Mouse (Mus musculus): ENCODE measurements around the gene Serpine1. TPM values are rescaled to one million over a fixed set of nuclear protein-coding genes. Genes with fewer than 3 reads are reported as not detected.

Serpine1 gene
- polyA plus RNA-seq, 2 experiments from 2014 or later = 0.20 TPM; not detected in 1

GRCm38 (mm10) chr5:137095135-137095534, 23.1 kb upstream of the Serpine1 start:
- peak; percentile 39 for ATAC-seq

- ATAC-seq = no peak
Measured at GRCm38 (mm10) chr5:137093720-137094119, 21.7 kb upstream of the Serpine1 start.

- ATAC-seq = no peak
Measured at GRCm38 (mm10) chr5:137091560-137091959, 19.5 kb upstream of the Serpine1 start.

DNA sequence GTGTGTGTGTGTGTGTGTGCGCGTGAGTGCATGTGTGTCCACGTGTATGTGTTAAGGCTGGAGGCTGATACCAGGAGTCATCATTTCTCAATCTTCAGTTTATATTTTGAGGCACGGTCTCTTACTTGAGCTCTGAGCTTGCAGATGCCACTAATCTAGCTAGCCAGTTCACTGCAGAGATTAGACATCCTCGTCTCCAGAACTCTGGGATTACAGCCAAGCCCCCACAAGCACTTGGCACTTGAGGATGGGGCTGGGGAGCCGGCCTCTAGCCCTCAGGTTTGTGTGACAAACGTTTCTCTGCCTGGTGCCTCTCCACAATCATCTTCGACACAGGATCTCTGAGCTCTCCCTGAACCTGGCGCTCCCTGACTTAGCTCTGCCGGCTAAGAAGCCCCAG, 18.8 kb upstream of the Serpine1 start:
- no peak for ATAC-seq

- ATAC-seq = no peak
Measured at GRCm38 (mm10) chr5:137087410-137087809, 15.3 kb upstream of the Serpine1 start.

- no peak for ATAC-seq
Measured at GRCm38 (mm10) chr5:137085731-137086130, 13.7 kb upstream of the Serpine1 start.

DNA sequence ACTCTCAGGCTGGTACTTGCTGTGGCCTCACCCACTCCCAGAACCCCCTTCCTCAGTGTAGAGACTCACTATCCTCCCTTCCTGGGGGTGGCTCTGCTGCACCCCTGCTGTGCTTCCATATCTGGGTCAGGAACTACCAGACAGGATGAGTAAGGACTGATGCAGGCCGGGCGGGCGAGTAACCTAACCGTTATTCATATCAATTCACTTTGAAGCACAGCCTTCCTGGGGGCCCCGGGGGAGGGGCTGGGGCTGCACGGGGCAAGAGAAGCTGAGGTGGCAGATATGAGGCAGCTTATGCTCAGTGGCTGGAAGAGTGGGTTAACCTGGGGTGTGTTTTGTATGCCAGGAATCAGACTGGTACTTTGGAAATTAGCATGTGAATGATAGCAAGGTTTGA, 13.0 kb upstream of the Serpine1 start:
- ATAC-seq = no peak

- no peak for ATAC-seq
Measured at GRCm38 (mm10) chr5:137083051-137083450, 11.0 kb upstream of the Serpine1 start.

GRCm38 (mm10) chr5:137079849-137080248, 7.8 kb upstream of the Serpine1 start:
- no peak for ATAC-seq

GRCm38 (mm10) chr5:137078616-137079015, 6.5 kb upstream of the Serpine1 start:
- ATAC-seq = no peak

DNA sequence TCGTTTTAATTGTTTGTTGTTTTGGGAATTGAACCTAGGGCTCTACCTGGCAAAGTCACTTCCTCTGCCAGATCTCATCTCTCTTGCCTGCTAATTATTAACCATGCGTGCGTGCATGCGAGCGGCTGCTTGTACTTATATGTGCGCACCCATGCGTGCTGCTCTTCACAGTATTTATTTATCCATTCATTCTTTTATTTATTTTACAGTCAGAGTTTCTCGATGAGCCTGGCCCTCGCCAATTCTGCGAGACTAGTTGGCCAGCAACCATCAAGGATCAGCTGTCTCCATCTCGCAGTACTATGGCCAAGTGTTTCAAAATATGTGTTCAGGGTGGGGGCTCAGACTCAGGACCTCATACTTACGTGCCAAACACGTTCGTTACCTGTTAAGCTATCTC, 6.0 kb upstream of the Serpine1 start:
- ATAC-seq = no peak

DNA sequence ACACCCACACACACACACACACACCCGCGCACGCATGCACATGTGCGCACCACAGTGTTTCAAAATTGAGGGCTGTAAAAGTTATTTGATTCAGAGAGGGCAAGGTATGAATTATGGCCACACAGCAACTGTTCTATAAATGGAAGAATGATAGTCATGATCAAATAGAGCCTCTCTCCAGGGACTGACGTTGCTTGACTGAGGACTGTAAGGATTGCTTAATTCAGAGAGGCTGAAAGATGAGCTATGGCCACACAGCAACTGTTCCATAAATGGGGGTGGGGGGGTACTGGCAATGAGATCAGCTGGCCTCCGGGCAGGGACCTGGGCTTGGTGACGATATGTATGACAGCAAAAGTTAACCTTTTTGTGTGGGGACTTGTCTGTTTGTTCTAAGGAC, 5.1 kb upstream of the Serpine1 start:
- no peak for ATAC-seq

- no peak for ATAC-seq
Measured at GRCm38 (mm10) chr5:137076191-137076930, 4.3 kb upstream of the Serpine1 start.

- no peak for ATAC-seq
Measured at GRCm38 (mm10) chr5:137075726-137076125, 3.7 kb upstream of the Serpine1 start.

DNA sequence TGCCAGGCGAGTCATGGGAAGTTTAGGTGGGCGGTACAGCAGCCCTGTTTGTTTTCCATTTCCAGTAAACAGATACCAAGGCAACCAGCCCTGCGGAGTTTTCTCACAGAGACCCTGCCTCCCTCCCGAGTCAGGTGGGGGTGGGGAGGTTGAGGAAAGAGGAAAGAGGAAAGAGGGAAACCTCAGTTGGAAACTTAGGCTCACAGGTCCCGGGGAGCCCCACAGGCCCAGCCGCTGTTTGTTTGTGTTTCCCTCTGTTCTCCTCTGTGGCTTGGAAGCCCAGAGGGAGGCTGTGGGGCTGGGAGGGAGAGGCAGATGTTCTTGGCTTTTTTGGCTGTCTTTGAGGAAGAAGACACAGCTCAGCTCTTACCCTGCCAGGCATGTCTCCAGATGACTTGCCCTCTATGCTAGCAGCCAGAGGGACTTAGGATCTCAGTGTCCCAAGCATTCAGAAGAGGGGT, 2.2 kb upstream of the Serpine1 start:
- no peak for ATAC-seq

GRCm38 (mm10) chr5:137073141-137073540, 1.1 kb upstream of the Serpine1 start:
- no peak for ATAC-seq

DNA sequence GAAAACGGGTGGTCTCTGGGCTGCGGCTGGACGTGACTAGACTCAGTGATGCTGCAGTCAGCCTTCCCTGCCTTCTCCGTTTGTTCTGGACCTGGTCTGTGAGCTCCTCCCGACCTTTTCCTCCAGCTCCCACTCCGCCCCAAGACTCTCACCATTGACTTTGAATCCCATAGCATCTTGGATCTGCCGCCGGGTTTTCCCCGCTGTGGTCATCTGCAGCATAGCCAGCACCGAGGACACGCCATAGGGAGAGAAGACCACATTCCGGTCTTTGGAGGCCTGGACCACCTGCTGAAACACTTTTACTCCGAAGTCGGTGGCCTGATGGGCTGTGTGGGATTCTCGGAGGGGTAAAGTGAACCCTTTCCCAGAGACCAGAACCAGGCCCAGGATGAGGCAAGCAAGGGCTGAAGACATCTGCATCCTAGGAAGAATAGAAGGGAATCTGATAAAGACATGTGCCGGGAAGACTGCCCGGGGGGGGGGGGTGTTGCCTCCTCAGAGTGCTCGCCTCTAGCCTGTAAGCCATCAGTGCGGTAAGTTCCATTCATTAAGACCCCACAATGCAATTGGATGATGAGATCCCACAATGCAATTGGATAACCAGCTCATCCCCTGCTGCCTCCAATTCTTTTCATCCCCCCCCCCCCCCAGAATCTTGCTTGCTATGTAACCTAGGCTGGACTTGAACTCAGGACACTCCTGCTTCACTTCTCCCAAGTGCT, 1.0 kb downstream of the Serpine1 start:
- no peak for ATAC-seq

DNA sequence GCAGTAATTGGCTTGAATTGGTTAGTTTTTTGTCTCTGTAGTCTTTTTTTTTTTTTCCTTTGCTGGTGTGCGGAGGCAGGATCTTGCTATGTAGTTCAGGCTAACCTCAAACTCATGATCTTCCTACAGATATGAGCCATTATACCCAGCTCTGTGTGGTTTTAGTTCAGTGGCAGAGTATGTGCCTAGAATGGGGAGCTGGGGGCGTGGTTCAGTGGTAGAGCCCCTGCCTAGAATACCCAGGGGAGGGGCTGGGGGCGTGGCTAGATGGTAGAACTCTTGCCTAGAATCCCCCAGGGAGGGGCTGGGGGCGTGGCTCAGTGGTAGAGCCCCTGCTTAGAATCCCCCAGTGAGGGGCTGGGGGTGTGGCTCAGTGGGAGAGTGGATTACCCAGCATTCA, 3.4 kb downstream of the Serpine1 start:
- no peak for ATAC-seq

- ATAC-seq = no peak
Measured at GRCm38 (mm10) chr5:137065923-137066322, 6.1 kb downstream of the Serpine1 start.

GRCm38 (mm10) chr5:137065454-137065853, 6.6 kb downstream of the Serpine1 start:
- no peak for ATAC-seq

- no peak for ATAC-seq
Measured at GRCm38 (mm10) chr5:137062601-137063000, 9.5 kb downstream of the Serpine1 start.

GRCm38 (mm10) chr5:137061809-137062481, 10.1 kb downstream of the Serpine1 start:
- ATAC-seq = no peak

DNA sequence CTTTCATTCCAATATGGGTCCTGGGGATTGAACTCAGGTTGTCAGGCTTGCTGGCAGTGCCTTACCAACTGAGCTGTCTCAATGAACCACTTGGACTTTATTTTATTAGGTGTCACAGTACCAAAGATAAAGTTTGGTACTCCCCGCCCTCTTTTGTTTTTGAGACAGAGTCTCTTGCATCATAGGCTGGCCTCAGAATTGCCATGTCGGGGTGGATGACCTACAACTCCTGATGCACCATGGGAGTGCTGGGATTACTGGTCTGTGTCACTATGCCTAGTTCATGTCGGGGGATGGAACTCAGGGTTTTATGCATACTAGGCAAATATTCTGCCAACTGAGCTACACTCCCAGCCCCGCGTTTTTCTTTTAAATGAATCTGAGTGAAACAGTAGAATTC, 17.2 kb downstream of the Serpine1 start:
- ATAC-seq = no peak

DNA sequence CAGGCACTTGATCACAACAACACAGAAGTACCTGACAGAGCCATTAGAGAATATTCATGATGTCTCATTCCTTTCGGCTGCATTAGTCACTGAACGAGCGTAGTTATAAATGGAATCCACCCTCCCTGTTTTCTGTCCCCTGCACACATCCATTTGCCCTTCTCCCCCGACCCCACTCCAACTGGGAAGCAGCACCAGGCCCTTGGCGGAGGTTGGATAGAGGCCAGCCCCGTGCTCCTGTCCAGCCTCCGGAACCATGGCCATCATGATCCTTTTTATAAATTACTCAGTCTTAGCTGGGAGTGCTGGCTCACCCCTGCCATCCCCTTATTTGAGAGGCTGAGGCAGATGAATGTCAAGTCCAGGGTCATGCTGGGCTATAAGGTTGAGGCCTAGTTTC, 17.8 kb downstream of the Serpine1 start:
- no peak for ATAC-seq
